ENCODE assay signal across 10 mouse cellular contexts in the genomic region with DNA sequence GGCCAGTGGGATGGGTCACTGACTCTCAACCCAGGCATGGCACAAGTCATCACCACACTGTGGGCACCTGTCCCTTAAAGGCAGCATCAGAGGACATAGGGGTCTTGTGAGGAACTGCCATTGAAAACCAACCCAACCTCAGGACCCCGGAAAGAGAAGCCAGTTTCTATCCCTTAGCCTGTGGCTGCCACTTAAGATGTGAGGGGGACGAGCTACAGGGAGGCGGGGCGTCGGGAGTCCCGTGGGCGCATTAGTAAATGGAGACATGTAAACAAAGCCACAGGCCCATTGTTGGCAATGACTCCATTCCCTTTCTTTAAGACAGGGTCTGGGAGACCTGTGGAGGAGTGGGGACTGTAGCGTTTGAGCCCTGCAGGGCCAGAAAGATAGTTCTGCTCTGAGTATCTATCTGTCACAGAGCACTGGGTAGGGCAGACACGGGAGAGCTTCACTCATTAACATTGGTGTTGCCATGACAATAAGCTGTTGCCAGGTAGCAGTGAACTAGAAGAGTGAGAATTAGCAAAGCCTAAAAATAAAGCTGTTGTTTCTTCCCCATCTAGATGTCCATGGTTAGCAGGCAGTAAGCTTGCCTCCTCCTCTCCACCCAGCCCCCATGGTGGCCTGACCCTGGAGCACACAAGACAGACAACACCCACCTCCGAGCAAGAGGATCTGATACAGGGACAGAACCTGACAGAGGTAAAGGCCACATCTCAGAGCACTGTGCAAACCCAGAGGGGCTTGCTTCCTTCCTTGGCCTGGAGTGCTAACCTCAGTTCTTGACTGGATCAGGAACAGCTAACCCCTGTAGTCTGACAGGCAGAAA.
DNase-seq lines count a peak whose midpoint lies in the region; ATAC-seq and TF ChIP-seq lines count a peak whose summit lies in the region.
"Had no signal": no experiment of that assay in that cellular context is flagged by ENCODE, and none has a peak within 500 bp of the region (broad histone marks: within the 10 kb centered on the region; RNA-seq: fewer than 3 reads in every experiment).

No protein-coding gene starts in this region.

- no peaks in the 10 kb centered on the region for H3K27me3 ChIP-seq in heart, embryonic 12.5 days (replicated peaks)
- H3K27me3 ChIP-seq: liver, embryonic 15.5 days had no signal

- peak overlapping the region; percentile 26; the same call in 1 of the 2 replicates for H3K27ac ChIP-seq in heart, embryonic 12.5 days (ENCODE audit: poor library complexity, severe bottlenecking)
- H3K27ac ChIP-seq in olfactory bulb, adult 2 months (ENCODE audit: insufficient read depth, low read depth, low read length) = peak overlapping the region; percentile 74
- H3K27ac ChIP-seq: liver, embryonic 15.5 days had no signal

- H3K4me3 ChIP-seq in heart, embryonic 12.5 days = no peak overlapping the region
- H3K4me3 ChIP-seq in olfactory bulb, adult 2 months (ENCODE audit: insufficient read depth, low read depth, low read length) = no peak overlapping the region
- H3K4me3 ChIP-seq: liver, embryonic 15.5 days had no signal

- no peaks in the 10 kb centered on the region for H3K36me3 ChIP-seq in heart, embryonic 12.5 days
- H3K36me3 ChIP-seq: liver, embryonic 15.5 days had no signal

- no peak overlapping the region for H3K9ac ChIP-seq in heart, embryonic 12.5 days
- H3K9ac ChIP-seq: liver, embryonic 15.5 days had no signal

- ATAC-seq in heart, embryonic 12.5 days (ENCODE audit: insufficient number of reproducible peaks, low FRiP score) = no peak
- ATAC-seq: activated CD4-positive, CD25-positive, alpha-beta regulatory T cell, adult 4 months had no signal

- H3K4me1 ChIP-seq in heart, embryonic 12.5 days (replicated peaks) = peaks cover 63% of the 10 kb centered on the region
- H3K4me1 ChIP-seq in olfactory bulb, adult 2 months (ENCODE audit: control insufficient read depth, insufficient read depth, low read length) = peaks cover 39% of the 10 kb centered on the region

- no peak for TF ChIP-seq CTCF in olfactory bulb, adult 2 months (IDR thresholded peaks at IDR 0.05; ENCODE audit: insufficient read depth, low read depth, low read length)

- intact Hi-C loops in heart, postnatal 14 days (cut with DNase I) = no loop called here

- H3K9me3 ChIP-seq in heart, embryonic 12.5 days (replicated peaks) = no peaks in the 10 kb centered on the region
- H3K9me3 ChIP-seq: liver, embryonic 15.5 days had no signal

- DNase-seq in heart, postnatal 14 days = no peak
- DNase-seq in frontal cortex, postnatal 10 days (ENCODE audit: low spot score in 2 of 2) = peak; percentile 40 to 52
- DNase-seq in layer of hippocampus, postnatal 36 days = peak; percentile 56 to 61
- no peak for DNase-seq in gastrocnemius, postnatal 25 days
- DNase-seq in c-Kit-positive CD71-positive TER-119-positive erythroid progenitor cells, embryonic 14.5 days (ENCODE audit: low spot score) = no peak
- DNase-seq in urinary bladder, adult 2 months (ENCODE audit: low spot score) = no peak

- no peak for TF ChIP-seq POLR2A in olfactory bulb, adult 2 months (IDR thresholded peaks at IDR 0.05; ENCODE audit: insufficient read depth, low read depth, low read length)

- 55% methylated on average over 10 of the region's 10 CpGs for WGBS in heart, embryonic 12.5 days
- WGBS in olfactory bulb, adult 2 months = 16% methylated on average over 10 of the region's 10 CpGs

- H3K4me2 ChIP-seq in heart, embryonic 12.5 days = no peak overlapping the region
- H3K4me2 ChIP-seq: liver, embryonic 15.5 days had no signal

Comparison
In these comparisons a context has a peak if more than half of its experiments do, and no peak if none do; other contexts are left out.
1. DNase-seq: peak in frontal cortex, postnatal 10 days (2 of 2) and layer of hippocampus, postnatal 36 days (2 of 2); none in heart, postnatal 14 days (0 of 2), gastrocnemius, postnatal 25 days (single experiment), c-Kit-positive CD71-positive TER-119-positive erythroid progenitor cells, embryonic 14.5 days (single experiment) and urinary bladder, adult 2 months (single experiment).